Mouse (Mus musculus): ENCODE results near the gene Fbxl17. TPM values are rescaled to one million over a fixed set of nuclear protein-coding genes. Genes with fewer than 3 reads are reported as not detected.

Fbxl17 gene
- 3.7 and 6.6 TPM in 2 replicates for polyA plus RNA-seq (2016; fragmentation: Nextera tagmentation; extraction: Ambion mirVana)

- under 1% methylated on average over 50 of the region's 80 CpGs for WGBS
- H3K4me3 ChIP-seq: peak within 1 kb of the TSS; percentile 90
These were observed at the start of gene Fbxl17 for GRCm38 (mm10) chr17:63499636-63500155. Fbxl17 (minus strand) TSS chr17:63500017.

GRCm38 (mm10) chr17:63547465-63547864, 47.6 kb upstream of the Fbxl17 start:
- Histone ChIP-seq H3K36me3 (no peaks in the 10 kb centered on the region), H3K9me3 (replicated peaks) (no peaks in the 10 kb centered on the region), H3K4me1 (no peaks in the 10 kb centered on the region), H3K4me3 (no peak overlapping the region), H3K27me3 (ENCODE audit: low read depth, poor library complexity, severe bottlenecking) (no peaks in the 10 kb centered on the region), H3K27ac (replicated peaks) (no peak overlapping the region)
- DNase-seq (ENCODE audit: low spot score): no peak
- 94% methylated on average over 4 of the region's 4 CpGs for WGBS

More at GRCm38 (mm10) chr17:63499636-63500155, at the start of gene Fbxl17:
- Histone ChIP-seq H3K27me3 (ENCODE audit: low read depth, poor library complexity, severe bottlenecking) (no peaks in the 10 kb centered on the region), H3K4me1 (peaks cover 35% of the 10 kb centered on the region), H3K9me3 (replicated peaks) (no peaks in the 10 kb centered on the region), H3K27ac (replicated peaks) (peak within 1 kb of the TSS; percentile 99), H3K36me3 (peaks cover 13% of the 10 kb centered on the region; the same call in 1 of the 2 replicates)
- DNase-seq (ENCODE audit: low spot score): peak; percentile 80

DNA sequence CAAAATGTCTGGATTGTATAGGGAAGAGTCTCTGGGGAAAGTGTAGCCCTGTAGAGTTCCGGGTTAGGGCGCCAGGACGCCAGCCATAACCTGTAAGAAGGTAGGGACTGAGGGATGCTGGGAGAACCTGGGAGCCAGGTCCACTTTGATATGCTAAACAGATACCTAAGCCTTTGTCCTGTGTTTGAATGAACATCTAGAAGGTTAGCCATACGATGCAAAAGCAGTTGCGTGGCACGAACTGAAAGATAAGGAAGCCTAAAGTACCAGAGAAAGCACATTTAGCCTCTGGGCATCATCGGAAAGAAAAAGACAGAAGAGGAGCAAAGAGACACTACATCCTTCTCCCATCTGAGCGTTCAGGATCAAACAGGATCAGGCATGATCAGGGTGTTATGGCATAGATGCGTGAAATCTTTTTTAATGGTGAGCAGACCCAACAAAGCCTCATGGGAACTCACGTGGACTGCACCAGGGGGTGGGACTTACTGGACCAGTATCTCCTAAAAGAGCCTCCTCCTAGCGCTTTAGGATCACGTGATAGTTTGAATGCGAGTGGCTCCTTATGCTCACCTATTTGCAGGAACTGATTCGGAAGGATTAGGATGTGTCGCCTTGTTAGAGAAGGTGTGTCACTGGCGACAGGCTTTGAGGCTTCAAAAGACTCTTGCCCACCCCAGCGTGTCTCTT, 34.9 kb upstream of the Fbxl17 start:
- H3K9me3 ChIP-seq (replicated peaks): no peaks in the 10 kb centered on the region
- no peak for DNase-seq (ENCODE audit: low spot score)
- H3K27ac ChIP-seq (replicated peaks): no peak overlapping the region
- no peaks in the 10 kb centered on the region for H3K36me3 ChIP-seq
- 91% methylated on average over 17 of the region's 17 CpGs for WGBS
- no peaks in the 10 kb centered on the region for H3K27me3 ChIP-seq (ENCODE audit: low read depth, poor library complexity, severe bottlenecking)
- no peak overlapping the region for H3K4me3 ChIP-seq
- peaks cover 7% of the 10 kb centered on the region; the same call in 1 of the 2 replicates for H3K4me1 ChIP-seq

GRCm38 (mm10) chr17:63533074-63533836, 33.4 kb upstream of the Fbxl17 start:
- H3K4me1 ChIP-seq: peaks cover 7% of the 10 kb centered on the region; the same call in 1 of the 2 replicates
- 21% methylated on average over 6 of the region's 6 CpGs for WGBS
- no peaks in the 10 kb centered on the region for H3K27me3 ChIP-seq (ENCODE audit: low read depth, poor library complexity, severe bottlenecking)
- no peaks in the 10 kb centered on the region for H3K9me3 ChIP-seq (replicated peaks)
- DNase-seq (ENCODE audit: low spot score): no peak
- no peaks in the 10 kb centered on the region for H3K36me3 ChIP-seq
- no peak overlapping the region for H3K4me3 ChIP-seq
- no peak overlapping the region for H3K27ac ChIP-seq (replicated peaks)

- no peaks in the 10 kb centered on the region for H3K9me3 ChIP-seq (replicated peaks)
- no peak overlapping the region for H3K27ac ChIP-seq (replicated peaks)
- WGBS: 88% methylated on average over 6 of the region's 6 CpGs
- no peak overlapping the region for H3K4me3 ChIP-seq
- no peaks in the 10 kb centered on the region for H3K27me3 ChIP-seq (ENCODE audit: low read depth, poor library complexity, severe bottlenecking)
- H3K4me1 ChIP-seq: peaks cover 7% of the 10 kb centered on the region; the same call in 1 of the 2 replicates
- no peaks in the 10 kb centered on the region for H3K36me3 ChIP-seq
- DNase-seq (ENCODE audit: low spot score): no peak
These were observed 29.7 kb upstream of the Fbxl17 start for GRCm38 (mm10) chr17:63529476-63529875.

GRCm38 (mm10) chr17:63520691-63521090, 20.9 kb upstream of the Fbxl17 start:
- no peaks in the 10 kb centered on the region for H3K36me3 ChIP-seq
- H3K4me3 ChIP-seq: no peak overlapping the region
- no peaks in the 10 kb centered on the region for H3K27me3 ChIP-seq (ENCODE audit: low read depth, poor library complexity, severe bottlenecking)
- H3K4me1 ChIP-seq: no peaks in the 10 kb centered on the region
- no peak for DNase-seq (ENCODE audit: low spot score)
- no peak overlapping the region for H3K27ac ChIP-seq (replicated peaks)
- WGBS: 93% methylated on average over 2 of the region's 2 CpGs
- H3K9me3 ChIP-seq (replicated peaks): no peaks in the 10 kb centered on the region

DNA sequence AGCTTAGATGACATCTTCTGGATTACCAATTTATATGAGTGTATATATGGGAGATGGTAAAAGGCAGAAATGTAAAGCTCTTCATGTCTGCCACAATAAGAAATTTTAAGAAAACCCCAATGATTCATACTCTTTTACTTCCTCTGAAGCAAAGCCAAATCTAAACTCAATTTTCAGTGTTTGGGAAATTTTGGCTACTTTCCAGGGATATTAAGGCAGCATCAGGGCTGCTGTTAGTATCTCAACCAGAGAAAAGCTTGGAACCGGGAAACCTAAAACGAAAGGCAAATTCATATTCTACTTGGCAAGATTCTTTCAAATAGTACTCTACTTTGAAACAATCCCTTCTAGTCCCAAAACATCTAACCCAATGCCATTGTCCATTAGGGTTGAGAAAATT, 10.6 kb upstream of the Fbxl17 start:
- no peak for DNase-seq (ENCODE audit: low spot score)
- H3K27ac ChIP-seq (replicated peaks): no peak overlapping the region
- no peak overlapping the region for H3K4me3 ChIP-seq
- H3K9me3 ChIP-seq (replicated peaks): no peaks in the 10 kb centered on the region
- H3K36me3 ChIP-seq: no peaks in the 10 kb centered on the region
- H3K27me3 ChIP-seq (ENCODE audit: low read depth, poor library complexity, severe bottlenecking): no peaks in the 10 kb centered on the region
- no peaks in the 10 kb centered on the region for H3K4me1 ChIP-seq
- WGBS: 91% methylated on average over 2 of the region's 2 CpGs

DNA sequence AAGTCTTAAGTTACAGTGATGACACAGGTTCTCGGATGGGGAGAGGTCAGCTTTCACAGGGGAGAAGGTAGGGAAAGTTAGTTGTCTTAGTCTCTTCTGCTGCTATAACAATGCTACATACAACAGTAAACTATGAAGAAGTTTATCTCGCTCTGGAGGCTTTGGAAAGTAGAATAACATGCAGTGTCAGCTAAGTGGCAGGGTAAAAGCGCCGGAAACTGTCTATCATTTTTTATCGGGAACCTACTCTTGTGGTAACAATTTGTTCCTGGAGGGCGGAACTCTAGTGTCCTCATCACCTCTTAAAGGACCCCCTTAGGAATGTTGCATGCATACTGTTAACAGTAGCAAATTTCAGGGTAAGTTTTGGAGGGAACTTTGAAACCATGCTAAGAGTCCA, 1.3 kb upstream of the Fbxl17 start:
- WGBS: 93% methylated on average over 6 of the region's 6 CpGs

GRCm38 (mm10) chr17:63500156-63500834, 478 bp upstream of the Fbxl17 start:
- under 1% methylated on average over 74 of the region's 78 CpGs for WGBS

More for the DNA sequence above, 1.3 kb upstream of the Fbxl17 start:
- H3K4me1 ChIP-seq: peaks cover 33% of the 10 kb centered on the region
- no peaks in the 10 kb centered on the region for H3K9me3 ChIP-seq (replicated peaks)
- no peaks in the 10 kb centered on the region for H3K27me3 ChIP-seq (ENCODE audit: low read depth, poor library complexity, severe bottlenecking)
- peaks cover 13% of the 10 kb centered on the region; the same call in 1 of the 2 replicates for H3K36me3 ChIP-seq
- no peak overlapping the region for H3K27ac ChIP-seq (replicated peaks)
- DNase-seq (ENCODE audit: low spot score): no peak
- H3K4me3 ChIP-seq: peak overlapping the region; percentile 90; the same call in 1 of the 2 replicates

DNA sequence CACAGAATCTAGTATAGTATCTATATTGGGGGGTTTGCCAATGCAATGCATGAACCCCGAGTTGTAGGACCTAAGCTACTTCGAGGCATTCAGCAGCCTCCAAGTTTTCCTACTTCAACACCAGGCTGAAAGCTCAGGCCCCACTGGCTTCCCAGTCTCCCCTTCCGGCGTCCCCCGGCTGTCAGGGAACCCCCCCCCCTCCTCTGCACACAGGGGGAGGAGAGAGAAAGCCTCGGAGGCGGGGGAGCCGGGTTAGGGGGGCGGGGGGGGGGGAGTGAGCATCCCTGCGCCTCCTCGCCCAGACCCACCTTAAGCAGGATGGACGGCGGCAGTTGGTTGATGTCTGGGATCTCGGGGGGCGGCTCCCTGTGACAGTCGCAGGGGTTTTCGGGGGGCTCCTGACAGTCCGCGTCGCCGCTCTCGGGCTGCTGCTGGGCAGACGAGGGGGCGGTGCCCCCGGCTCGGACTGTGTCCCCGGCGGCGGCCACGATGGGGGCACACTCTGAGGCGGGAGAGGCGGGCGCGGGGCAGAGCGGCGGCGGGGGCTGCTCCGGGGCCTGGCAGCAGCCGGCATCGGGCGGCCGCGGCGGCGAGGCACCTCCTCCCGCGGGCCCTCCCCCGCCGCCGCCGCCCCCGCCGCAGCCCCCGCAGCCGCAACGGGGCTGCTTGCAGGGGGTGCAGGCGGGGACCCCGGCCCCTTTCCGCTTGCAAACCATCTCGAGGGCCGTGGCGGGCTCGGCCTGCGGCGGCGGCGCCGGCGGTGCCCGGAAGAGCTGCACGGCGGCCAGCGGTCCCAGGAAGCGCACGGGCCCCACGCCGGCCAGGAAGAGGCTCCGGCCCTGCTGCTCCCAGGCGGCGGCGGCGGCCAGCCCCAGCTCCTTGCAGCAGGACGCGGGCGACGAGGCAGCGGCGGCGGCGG, 841 bp downstream of the Fbxl17 start:
- under 1% methylated on average over 78 of the region's 90 CpGs for WGBS
- Histone ChIP-seq H3K36me3 (peaks cover 13% of the 10 kb centered on the region; the same call in 1 of the 2 replicates), H3K9me3 (replicated peaks) (no peaks in the 10 kb centered on the region), H3K27me3 (ENCODE audit: low read depth, poor library complexity, severe bottlenecking) (no peaks in the 10 kb centered on the region), H3K4me3 (peak overlapping the region; percentile 90), H3K27ac (replicated peaks) (peak overlapping the region; percentile 99), H3K4me1 (peaks cover 35% of the 10 kb centered on the region)
- DNase-seq (ENCODE audit: low spot score): peak; percentile 72

More at GRCm38 (mm10) chr17:63500156-63500834, 478 bp upstream of the Fbxl17 start:
- H3K36me3 ChIP-seq: peaks cover 13% of the 10 kb centered on the region; the same call in 1 of the 2 replicates
- DNase-seq (ENCODE audit: low spot score): peak; percentile 84
- peak overlapping the region; percentile 99 for H3K27ac ChIP-seq (replicated peaks)
- peak overlapping the region; percentile 90 for H3K4me3 ChIP-seq
- no peaks in the 10 kb centered on the region for H3K27me3 ChIP-seq (ENCODE audit: low read depth, poor library complexity, severe bottlenecking)
- no peaks in the 10 kb centered on the region for H3K9me3 ChIP-seq (replicated peaks)
- peaks cover 35% of the 10 kb centered on the region for H3K4me1 ChIP-seq

DNA sequence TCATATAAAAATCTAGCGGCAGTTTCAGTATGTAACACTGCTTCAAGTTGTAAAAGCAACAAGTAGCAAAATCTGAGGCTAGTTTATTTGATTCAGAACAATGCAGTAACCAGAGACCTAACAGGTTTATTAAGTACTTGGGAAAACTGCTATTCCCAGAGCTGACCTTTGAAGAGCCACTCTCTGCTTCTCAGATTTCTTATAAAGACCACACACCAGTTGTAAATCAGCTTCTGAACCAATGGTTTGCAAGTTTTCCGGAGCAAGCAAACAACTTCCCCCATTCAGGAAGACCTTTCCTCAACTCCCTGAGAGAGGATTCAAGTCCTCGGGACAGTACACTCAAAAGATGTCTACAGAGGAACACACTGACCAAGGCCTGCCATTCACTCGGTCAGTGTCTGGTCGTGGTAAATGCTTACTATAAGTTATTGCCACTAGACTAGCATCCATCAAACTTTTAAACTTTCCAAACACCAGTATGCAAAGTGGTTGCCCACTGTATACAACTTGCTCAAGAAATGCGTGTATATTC, 1.6 kb downstream of the Fbxl17 start:
- Histone ChIP-seq H3K27ac (replicated peaks) (peak overlapping the region; percentile 99), H3K9me3 (replicated peaks) (no peaks in the 10 kb centered on the region), H3K36me3 (peaks cover 13% of the 10 kb centered on the region; the same call in 1 of the 2 replicates), H3K27me3 (ENCODE audit: low read depth, poor library complexity, severe bottlenecking) (no peaks in the 10 kb centered on the region), H3K4me3 (peak overlapping the region; percentile 90), H3K4me1 (peaks cover 35% of the 10 kb centered on the region)
- no peak for DNase-seq (ENCODE audit: low spot score)
- WGBS: 30% methylated on average over 6 of the region's 6 CpGs

All from midbrain, embryonic 10.5 days (tissue).